Mouse (Mus musculus): Measurements from ENCODE around the gene Ermard.
"Not testable (repeated sequence)": the region's sequence is repeated elsewhere in the genome, so short reads cannot be mapped to it uniquely, and the experiment has no call there.

Ermard gene

GRCm38 (mm10) chr17:15041175-15041729, at the start of gene Ermard, which contains the start of the genes Tcte3 and Gm3448:
Ermard (plus strand) TSS chr17:15041208.
Tcte3 (minus strand) TSS chr17:15041488.
Gm3448 (minus strand) TSS chr17:15041537.
- CTCF ChIA-PET, POLR2A ChIA-PET: not testable (repeated sequence)

DNA sequence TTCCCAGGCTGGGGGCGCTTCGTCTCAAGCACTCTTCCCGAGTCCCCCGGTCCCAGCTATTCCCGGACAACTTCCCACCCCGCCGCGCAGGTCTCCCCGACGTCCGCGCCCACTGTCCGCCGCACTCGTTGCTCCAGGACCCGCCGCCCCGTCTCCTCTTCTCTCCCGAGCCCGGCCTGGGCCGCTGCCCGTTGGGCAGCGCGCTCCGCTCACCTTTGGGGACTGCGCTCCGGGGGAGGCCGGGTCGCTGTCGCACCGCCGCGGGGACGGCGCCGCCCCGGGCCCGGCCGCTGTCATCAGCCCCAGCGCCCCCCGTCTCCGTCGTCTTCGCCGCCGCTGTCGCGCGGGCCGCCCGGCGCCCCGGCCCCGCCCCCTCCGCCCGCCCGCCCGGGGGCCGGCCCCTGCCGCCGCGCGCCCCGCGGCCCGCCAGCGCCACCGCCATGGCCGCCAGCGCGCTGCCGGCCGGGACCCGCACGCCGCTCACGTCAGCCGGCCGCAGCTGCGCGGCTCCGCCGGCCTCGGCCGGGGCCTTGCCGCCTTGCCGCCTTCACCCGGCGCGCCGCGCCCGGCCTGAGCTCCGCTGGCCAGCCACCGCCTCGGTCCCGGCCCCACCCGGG, 48.4 kb upstream of the Ermard start:
- POLR2A ChIA-PET, CTCF ChIA-PET: not testable (repeated sequence)

DNA sequence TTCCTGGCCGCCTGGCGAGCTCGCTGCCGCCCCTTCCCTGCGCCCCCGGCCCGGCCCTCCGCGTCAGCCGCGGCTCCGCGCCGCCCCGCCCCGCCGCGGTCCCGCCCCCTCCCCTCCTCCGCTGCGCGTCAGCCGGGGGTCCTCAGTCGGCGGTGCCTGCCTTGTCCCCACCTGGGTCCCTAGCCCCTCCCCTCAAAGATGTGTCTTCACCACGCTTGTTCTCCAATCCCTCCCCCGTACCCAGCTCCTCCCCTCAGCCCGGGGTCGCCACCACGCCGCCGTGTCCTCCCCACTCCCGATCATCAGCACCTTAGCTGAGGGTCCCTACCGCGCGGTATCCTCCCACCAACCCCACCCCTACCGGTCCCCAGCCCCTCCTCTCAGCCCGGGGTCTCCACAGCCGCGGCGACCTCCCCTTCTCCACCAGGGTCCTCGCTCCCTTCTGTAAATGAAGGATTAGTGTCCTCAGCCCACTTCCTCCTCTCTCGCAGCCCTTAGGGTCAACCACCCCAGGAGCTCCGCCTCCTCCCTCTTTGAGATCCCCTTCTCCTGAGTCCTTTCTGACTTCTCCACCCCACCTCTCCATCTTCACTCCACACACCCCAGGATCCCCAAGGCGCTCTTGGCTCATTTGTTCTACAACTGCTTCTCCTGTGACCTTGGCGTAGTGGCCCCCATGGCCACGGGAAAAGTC, 47.7 kb upstream of the Ermard start:
- POLR2A ChIA-PET, CTCF ChIA-PET: not testable (repeated sequence)

GRCm38 (mm10) chr17:14994140-14994539, 46.9 kb upstream of the Ermard start:
- CTCF ChIA-PET, POLR2A ChIA-PET: not testable (repeated sequence)

DNA sequence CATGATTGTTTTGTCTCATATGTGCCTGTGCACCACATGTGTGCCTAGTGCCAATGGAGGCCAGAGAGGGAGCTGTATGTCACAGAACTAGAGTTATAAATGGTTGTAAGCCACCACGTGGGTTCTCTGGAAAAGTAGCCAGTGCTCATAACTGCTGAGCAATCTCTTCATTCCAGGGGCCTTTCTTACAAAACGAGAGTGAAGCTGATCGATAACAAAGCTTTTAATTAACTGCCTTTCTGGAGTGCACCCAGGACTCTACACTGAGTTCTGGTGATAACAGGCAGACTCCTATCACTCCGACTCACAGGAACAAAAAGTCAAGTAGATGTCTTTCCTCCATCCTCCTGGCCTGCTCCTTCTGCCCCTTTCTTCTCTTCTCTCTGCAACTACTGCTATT, 41.0 kb upstream of the Ermard start:
- POLR2A ChIA-PET, CTCF ChIA-PET: not testable (repeated sequence)

- POLR2A ChIA-PET, CTCF ChIA-PET: not testable (repeated sequence)
These were observed 31.9 kb upstream of the Ermard start for GRCm38 (mm10) chr17:15009088-15009487.

GRCm38 (mm10) chr17:15009706-15010413, 31.1 kb upstream of the Ermard start, which contains the start of gene Gm3435:
Gm3435 (plus strand) TSS chr17:15010176.
- CTCF ChIA-PET, POLR2A ChIA-PET: not testable (repeated sequence)

- POLR2A ChIA-PET, CTCF ChIA-PET: not testable (repeated sequence)
These were observed 19.3 kb upstream of the Ermard start for GRCm38 (mm10) chr17:15021503-15022220.

- POLR2A ChIA-PET, CTCF ChIA-PET: not testable (repeated sequence)
These were observed 17.0 kb upstream of the Ermard start for GRCm38 (mm10) chr17:15023878-15024492.

- CTCF ChIA-PET, POLR2A ChIA-PET: not testable (repeated sequence)
These were observed 16.4 kb upstream of the Ermard start for GRCm38 (mm10) chr17:15024502-15025193.

GRCm38 (mm10) chr17:15025513-15025912, 15.5 kb upstream of the Ermard start:
- CTCF ChIA-PET, POLR2A ChIA-PET: not testable (repeated sequence)

- CTCF ChIA-PET, POLR2A ChIA-PET: not testable (repeated sequence)
These were observed 9.6 kb upstream of the Ermard start for GRCm38 (mm10) chr17:15031414-15031813.

DNA sequence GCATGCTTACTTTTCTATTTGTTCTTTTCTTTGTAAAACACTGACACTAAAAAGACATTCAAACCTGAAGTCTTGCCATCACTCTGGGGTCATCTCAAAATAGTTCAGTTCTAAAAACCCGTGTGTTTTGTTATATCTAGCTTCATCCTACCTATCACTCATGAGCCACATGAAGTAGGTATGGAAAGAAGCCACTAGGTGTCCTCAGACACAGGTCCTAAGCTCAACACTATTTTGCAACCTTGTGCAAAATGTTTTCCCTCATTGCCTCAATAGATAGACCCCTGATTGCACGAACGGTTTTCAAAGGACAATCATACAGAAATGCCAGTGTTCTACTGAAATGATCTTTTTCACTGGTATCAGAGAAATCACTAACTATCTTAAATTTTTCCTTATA, 553 bp upstream of the Ermard start:
- CTCF ChIA-PET, POLR2A ChIA-PET: not testable (repeated sequence)

DNA sequence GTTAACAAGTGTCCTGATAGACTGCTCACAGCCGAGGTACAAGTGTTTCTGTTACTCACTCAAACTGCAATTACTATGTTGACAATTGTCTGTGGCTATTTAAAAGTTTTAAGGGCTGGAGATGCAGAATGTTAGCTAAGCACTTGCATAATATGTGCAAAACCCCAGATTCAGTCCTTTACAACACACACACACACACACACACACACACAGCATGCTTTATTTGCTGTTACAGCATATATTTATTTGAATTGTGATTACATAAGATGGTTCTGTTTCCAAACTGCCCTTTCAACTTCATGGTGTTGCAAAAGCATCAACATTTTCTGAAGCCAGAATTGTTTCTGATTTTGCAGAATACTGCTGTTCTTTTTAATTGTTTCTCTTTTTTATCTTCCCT, 9.3 kb downstream of the Ermard start:
- POLR2A ChIA-PET, CTCF ChIA-PET: not testable (repeated sequence)

DNA sequence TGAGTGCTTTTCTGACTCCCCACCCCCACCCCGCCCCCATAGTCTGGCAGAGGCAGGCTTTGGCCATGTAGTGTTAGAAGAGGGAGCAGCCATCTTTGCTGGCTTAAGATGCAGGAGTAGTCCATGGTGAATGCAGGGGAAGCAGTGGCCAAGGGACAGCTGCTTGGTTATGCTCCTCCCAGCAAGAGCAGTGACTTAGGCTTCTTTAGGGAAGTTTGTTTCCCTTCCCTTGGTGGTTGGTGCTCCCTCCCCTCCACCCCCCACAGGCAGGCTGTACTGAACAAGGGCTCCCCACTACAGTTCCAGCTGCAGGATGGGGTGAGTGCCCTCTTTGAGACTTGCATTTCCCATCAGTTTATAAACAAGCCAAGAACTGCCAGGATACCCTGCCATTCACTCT, 11.8 kb downstream of the Ermard start:
- POLR2A ChIA-PET, CTCF ChIA-PET: not testable (repeated sequence)

- CTCF ChIA-PET, POLR2A ChIA-PET: not testable (repeated sequence)
These were observed 12.3 kb downstream of the Ermard start for GRCm38 (mm10) chr17:15053183-15053828.

GRCm38 (mm10) chr17:15053829-15054200, 12.8 kb downstream of the Ermard start:
- POLR2A ChIA-PET, CTCF ChIA-PET: not testable (repeated sequence)

GRCm38 (mm10) chr17:15055925-15056324, 14.9 kb downstream of the Ermard start:
- POLR2A ChIA-PET: interaction anchor here in 2 of 4 experiments (0.6 to 1.5 kb wide), 3 partner anchors 9 to 385 kb away, joined by 3 to 4 read pairs (median 4); no protein-coding TSS in a partner anchor
- CTCF ChIA-PET: interaction anchor here in 1 of 4 experiments (0.5 kb wide), 1 partner anchor 51 kb away, joined by 4 read pairs; no protein-coding TSS in a partner anchor

Data from embryonic stem cell, embryonic (primary cell).